Mouse (Mus musculus): ENCODE results near the gene Tomm40l.

DNA sequence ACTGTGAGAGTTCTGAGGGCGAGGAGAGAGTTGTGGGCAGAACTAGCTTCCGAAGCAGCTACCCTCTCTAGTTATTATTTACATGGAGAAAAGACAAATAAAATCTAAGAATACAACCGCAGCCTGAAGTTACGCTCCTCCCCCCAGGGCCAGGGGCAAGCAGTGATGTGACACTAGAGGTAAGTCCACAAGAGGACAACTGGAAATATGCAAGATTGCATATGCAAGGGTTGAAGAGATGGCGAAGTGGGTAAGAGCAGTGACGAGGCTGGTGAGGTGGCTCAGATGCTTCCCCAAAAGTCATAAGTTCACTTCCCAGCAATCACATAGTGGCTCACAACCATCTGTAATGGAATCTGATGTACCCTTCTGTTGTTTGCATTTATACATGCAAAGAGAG is 854 bp upstream of the Tomm40l start:
- TF ChIP-seq ZC3H11A (IDR thresholded peaks at IDR 0.05; ENCODE audit: borderline replicate concordance, low read depth, low read length) (no peak), MAFK (IDR thresholded peaks at IDR 0.05; ENCODE audit: insufficient read depth, low read depth, low read length) (no peak), ZNF384 (IDR thresholded peaks at IDR 0.05; ENCODE audit: low read depth, low read length) (no peak), CHD2 (IDR thresholded peaks at IDR 0.05; ENCODE audit: low read depth, low read length) (no peak), HCFC1 (IDR thresholded peaks at IDR 0.05; ENCODE audit: borderline replicate concordance, insufficient read depth, low read length) (no peak)
